In the genomic region with DNA sequence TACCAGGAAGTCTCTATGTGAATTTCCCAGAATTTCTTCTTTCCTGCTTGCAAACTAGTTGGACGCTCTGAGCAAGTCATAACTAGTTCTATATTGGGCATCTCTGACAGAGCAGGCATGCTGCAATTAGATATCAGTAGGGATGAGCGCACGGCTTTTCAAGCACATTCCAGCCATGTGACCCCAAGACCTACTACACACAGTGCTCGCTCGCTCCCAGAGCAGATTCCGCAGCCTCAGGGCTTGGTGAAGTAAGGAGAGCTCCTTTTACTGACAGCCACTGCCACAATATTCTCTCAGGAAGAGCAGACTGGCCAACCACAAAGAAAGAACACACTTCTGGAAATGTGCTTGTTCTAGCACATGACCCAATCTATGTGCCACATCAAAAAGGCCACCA, we compare ENCODE assay signal across 11 mouse cellular contexts. TPM values are rescaled to one million over a fixed set of nuclear protein-coding genes. Genes with fewer than 3 reads are reported as not detected.
A peak's percentile ranks its signal among the peaks of the same experiment; 100 is the strongest.
DNase-seq lines count a peak whose midpoint lies in the region; ATAC-seq and TF ChIP-seq lines count a peak whose summit lies in the region.
"Had no signal": no experiment of that assay in that cellular context is flagged by ENCODE, and none has a peak within 500 bp of the region (broad histone marks: within the 10 kb centered on the region; RNA-seq: fewer than 3 reads in every experiment).

No protein-coding gene starts in this region.

- intact Hi-C loops in gastrocnemius, postnatal 36 days (cut with DNase I): loop anchor here (5.0 kb wide), 1 partner anchor 36 kb away; a partner anchor contains a TSS
- intact Hi-C loops in left cerebral cortex, postnatal 36 days (cut with DNase I): no loop called here

- TF ChIP-seq CTCF in kidney, postnatal 0 days (IDR thresholded peaks at IDR 0.05; ENCODE audit: low read depth): no peak

- DNase-seq in kidney, postnatal 0 days (ENCODE audit: low spot score): peak; percentile 65
- DNase-seq in kidney, adult 11 months: no peak
- DNase-seq in embryo, embryonic 11 days: peak; percentile 63
- DNase-seq in gastrocnemius, postnatal 36 days: peak; percentile 32 to 46
- no peak for DNase-seq in spleen, adult 12 weeks (ENCODE audit: low spot score)
- no peak for DNase-seq in left cerebral cortex, postnatal 36 days (ENCODE audit: low spot score in 2 of 2)
- DNase-seq: adrenal gland, postnatal 36 days; cerebellum, postnatal 14 days had no signal

- H3K27ac ChIP-seq in kidney, postnatal 0 days: no peak overlapping the region
- H3K27ac ChIP-seq in macrophage: peak overlapping the region; percentile 93
- H3K27ac ChIP-seq: forebrain, embryonic 13.5 days; midbrain, embryonic 10.5 days had no signal

- ATAC-seq in kidney, postnatal 0 days (replicated peaks; ENCODE audit: low FRiP score, low read depth): 0 out of 2 replicates have a peak, but pooled peaks have one; percentile 26
- ATAC-seq: forebrain, embryonic 13.5 days had no signal

- H3K4me1 ChIP-seq in kidney, postnatal 0 days (replicated peaks; ENCODE audit: insufficient read depth, low read length): peaks cover 25% of the 10 kb centered on the region
- H3K4me1 ChIP-seq: forebrain, embryonic 13.5 days had no signal

- no peaks in the 10 kb centered on the region for H3K9me3 ChIP-seq in kidney, postnatal 0 days (replicated peaks; ENCODE audit: low read length)
- H3K9me3 ChIP-seq: forebrain, embryonic 13.5 days; midbrain, embryonic 10.5 days had no signal

- 44% methylated on average over 6 of the region's 6 CpGs for WGBS in kidney, postnatal 0 days
- WGBS in macrophage (ENCODE audit: missing documents): 93% methylated on average over 6 of the region's 6 CpGs

- H3K9ac ChIP-seq in kidney, postnatal 0 days (ENCODE audit: low read depth, low read length): no peak overlapping the region
- H3K9ac ChIP-seq: forebrain, embryonic 13.5 days had no signal

- H3K79me2 ChIP-seq in macrophage (ENCODE audit: inconsistent target): peaks cover 88% of the 10 kb centered on the region

- no peak overlapping the region for H3K4me3 ChIP-seq in kidney, postnatal 0 days (replicated peaks; ENCODE audit: low read depth, low read length)
- no peak overlapping the region for H3K4me3 ChIP-seq in macrophage (ENCODE audit: inconsistent target)
- H3K4me3 ChIP-seq: forebrain, embryonic 13.5 days; midbrain, embryonic 10.5 days had no signal

- no peaks in the 10 kb centered on the region for H3K27me3 ChIP-seq in kidney, postnatal 0 days (ENCODE audit: insufficient read depth, low read length)
- H3K27me3 ChIP-seq: forebrain, embryonic 13.5 days had no signal

- H3K36me3 ChIP-seq in kidney, postnatal 0 days (ENCODE audit: insufficient read depth, low read length): no peaks in the 10 kb centered on the region
- H3K36me3 ChIP-seq in macrophage (ENCODE audit: inconsistent target): no peaks in the 10 kb centered on the region
- H3K36me3 ChIP-seq: midbrain, embryonic 10.5 days had no signal

- H3K4me2 ChIP-seq in kidney, postnatal 0 days (ENCODE audit: low read length): no peak overlapping the region
- H3K4me2 ChIP-seq: forebrain, embryonic 13.5 days had no signal

RNA-seq across cellular contexts. Expression of a gene that starts 36.0 kb away (rescaled TPM):
- 26.6 and 28.5 TPM in 2 replicates for polyA plus RNA-seq in kidney, postnatal 0 days (2015; fragmentation: Nextera tagmentation; extraction: Ambion mirVana)
- total RNA-seq in gastrocnemius, postnatal 36 days (2021): 10 to 100 TPM; 48.3 to 52.2 TPM
- 1,000 to 10,000 TPM in 1 of 26 experiments, 100 to 1,000 TPM in 25; 347 to 1,329 (median 426) TPM for total RNA-seq in macrophage (2018; cell fraction: chromatin; rRNA removed)
- total RNA-seq in macrophage (2018; cell fraction: cytosol; rRNA removed): 100 to 1,000 TPM in 2 of 26 experiments, 10 to 100 TPM in 24; 73.8 to 104 (median 89.1) TPM
- total RNA-seq in macrophage (2018; cell fraction: nucleus; rRNA removed): 100 to 1,000 TPM; 123 to 625 (median 180) TPM
- polyA plus RNA-seq in macrophage (2018): 50.4 to 116 TPM (median 74.4 TPM) in 3 replicates
- total RNA-seq in left cerebral cortex, postnatal 36 days (2021): 10 to 100 TPM; 34.5 to 36.9 TPM

Comparison
In these comparisons a context has a peak if more than half of its experiments do, and no peak if none do; other contexts are left out.
1. DNase-seq: peak in kidney, postnatal 0 days (single experiment), embryo, embryonic 11 days (single experiment) and gastrocnemius, postnatal 36 days (2 of 2); none in kidney, adult 11 months (single experiment), spleen, adult 12 weeks (single experiment) and left cerebral cortex, postnatal 36 days (0 of 2).